Mouse (Mus musculus) G1E (cell line): Measurements from ENCODE around the gene Galnt17.

Source experiments
- CTCF ChIP-seq: IDR thresholded peaks from 2 replicates; pipeline ENCODE4 v1.5.1; 2012; ENCODE audit warnings: low read depth, low read length, inconsistent platforms, mixed read lengths
- GATA1 ChIP-seq: IDR thresholded peaks from 2 replicates; pipeline ENCODE4 v1.6.1; 2012; ENCODE audit warnings: borderline replicate concordance, low read length, inconsistent platforms, mixed read lengths

DNA sequence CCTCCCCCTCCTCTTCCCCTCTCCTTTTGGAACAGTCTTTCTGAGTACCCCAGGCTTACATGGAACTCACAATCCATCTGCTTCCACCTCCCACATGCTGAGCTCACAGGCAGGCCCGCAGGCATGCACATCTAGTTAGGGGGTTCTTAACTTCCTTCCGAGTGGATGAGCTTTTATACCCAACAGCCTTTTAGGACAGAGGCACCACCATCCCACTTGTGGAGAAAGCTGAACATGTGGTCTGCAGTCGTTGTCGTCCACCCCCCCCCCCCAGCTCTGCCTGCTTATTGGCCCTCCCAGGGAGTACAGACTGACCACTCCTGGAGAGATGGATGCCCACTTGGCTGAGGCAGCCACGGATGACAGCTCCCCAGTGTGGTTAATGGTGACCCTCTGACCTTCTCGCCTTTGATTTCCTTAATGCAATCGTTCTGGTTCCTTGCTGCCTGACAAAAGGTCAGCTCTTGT, 370.0 kb downstream of the Galnt17 start:
- TF ChIP-seq CTCF (no peak), GATA1 (no peak)
